Mouse (Mus musculus) liver, postnatal 0 days (tissue): ENCODE data around the gene Wdr46. TPM values are rescaled to one million over a fixed set of nuclear protein-coding genes. Genes with fewer than 3 reads are reported as not detected.

Experiments
- ATAC-seq: fragments of 200-750 bp; cut with Nextera tagmentation; 2 replicates; pipeline ENCODE4 v1.8.0; 2017; ENCODE audit warnings: mild to moderate bottlenecking, moderate library complexity
- DNase-seq: peaks from one replicate; pipeline ENCODE4 v3.0.0-alpha.2; 2016
- H3K27ac ChIP-seq: fragments of 300-500 bp; sonication (generic); 2 replicates; pipeline ENCODE4 v1.5.1; 2014; ENCODE audit warnings: antibody characterized with exemption, moderate library complexity, mild to moderate bottlenecking, low read depth
- H3K27me3 ChIP-seq: fragments of 300-500 bp; sonication (generic); 2 replicates; pipeline ENCODE4 v1.6.1; 2014; ENCODE audit warnings: low read length, control low read depth, mixed read lengths; ENCODE audit not compliant: insufficient read depth
- H3K36me3 ChIP-seq: fragments of 300-500 bp; sonication (generic); replicated peaks from 2 replicates; pipeline ENCODE4 v1.6.1; 2014; ENCODE audit warnings: mild to moderate bottlenecking, control low read depth, low read length, moderate library complexity, mixed read lengths; ENCODE audit not compliant: insufficient read depth
- H3K4me1 ChIP-seq: fragments of 300-500 bp; sonication (generic); 2 replicates; pipeline ENCODE4 v1.6.1; 2014; ENCODE audit warnings: antibody characterized with exemption, mild to moderate bottlenecking, control low read depth; ENCODE audit not compliant: insufficient read depth
- H3K4me2 ChIP-seq: fragments of 300-500 bp; sonication (generic); 2 replicates; pipeline ENCODE4 v1.6.1; 2014; ENCODE audit warnings: low read depth, mild to moderate bottlenecking, low read length, moderate library complexity, mixed read lengths
- H3K4me3 ChIP-seq: fragments of 300-500 bp; sonication (generic); 2 replicates; pipeline ENCODE4 v1.5.1; 2014; ENCODE audit warnings: low read depth, low read length
- H3K9ac ChIP-seq: fragments of 300-500 bp; sonication (generic); replicated peaks from 2 replicates; pipeline ENCODE4 v1.6.1; 2014; ENCODE audit warnings: mild to moderate bottlenecking, moderate library complexity
- H3K9me3 ChIP-seq: fragments of 300-500 bp; sonication (generic); 2 replicates; pipeline ENCODE4 v1.6.1; 2016; ENCODE audit warnings: mild to moderate bottlenecking, control low read depth, low read length, mixed read lengths
- CTCF ChIP-seq: sonication (generic); IDR thresholded peaks from 2 replicates; pipeline ENCODE4 v1.5.1; 2016; ENCODE audit warnings: antibody characterized with exemption, low read depth
- EP300 ChIP-seq: IDR thresholded peaks from 2 replicates; pipeline ENCODE4 v1.6.1; 2016; ENCODE audit warnings: antibody characterized with exemption, low read depth, mild to moderate bottlenecking
- WGBS: fragments of 180-500 bp; shearing (Covaris S2); extraction: QIAGEN DNeasy Blood & Tissue Kit; methylation state at CpG from one replicate; pipeline ENCODE4 v1.1.7; 2014; ENCODE audit not compliant: insufficient replicate concordance; 5-methylcytosine and 5-hydroxymethylcytosine counted together
- polyA plus RNA-seq: library from polyadenylated mRNA; unstranded; fragments of >200 nt; fragmentation: Nextera tagmentation; extraction: Ambion mirVana; gene quantifications from 2 replicates; pipeline ENCODE4 v1.2.1, GENCODE M21; 2015

The Wdr46 gene
- polyA plus RNA-seq, 1 experiment from 2014 or later = 12.7 TPM

DNA sequence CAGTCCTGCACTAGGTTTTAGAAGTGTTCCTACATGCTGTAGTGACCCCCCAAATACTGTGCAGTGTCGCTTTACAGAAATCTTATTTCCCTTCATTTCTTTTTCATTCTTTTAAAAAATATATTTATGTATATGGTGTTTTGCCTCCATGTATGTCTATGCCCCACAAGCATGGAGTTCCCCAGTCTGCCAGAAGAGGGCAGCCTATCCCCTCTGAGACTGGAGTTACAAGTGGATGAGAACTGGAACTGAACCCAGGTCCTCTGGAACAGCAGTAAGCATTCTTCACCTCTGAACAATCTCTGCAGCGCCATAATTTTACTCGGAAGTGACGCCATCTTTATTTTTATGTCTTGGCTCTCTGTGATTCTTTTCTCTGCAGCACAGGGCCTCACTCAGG, 28.9 kb downstream of the Wdr46 start:
- 78% methylated on average over 4 of the region's 4 CpGs for WGBS
- Histone ChIP-seq H3K4me2 (no peak overlapping the region), H3K9ac (no peak overlapping the region), H3K27ac (no peak overlapping the region), H3K9me3 (peaks cover 7% of the 10 kb centered on the region; the same call in 1 of the 2 replicates), H3K4me1 (no peaks in the 10 kb centered on the region), H3K4me3 (no peak overlapping the region), H3K27me3 (no peaks in the 10 kb centered on the region), H3K36me3 (peaks cover 6% of the 10 kb centered on the region; the same call in 1 of the 2 replicates)
- DNase-seq = no peak
- no peak for TF ChIP-seq EP300
- TF ChIP-seq CTCF = peak; percentile 57
- no peak for ATAC-seq

DNA sequence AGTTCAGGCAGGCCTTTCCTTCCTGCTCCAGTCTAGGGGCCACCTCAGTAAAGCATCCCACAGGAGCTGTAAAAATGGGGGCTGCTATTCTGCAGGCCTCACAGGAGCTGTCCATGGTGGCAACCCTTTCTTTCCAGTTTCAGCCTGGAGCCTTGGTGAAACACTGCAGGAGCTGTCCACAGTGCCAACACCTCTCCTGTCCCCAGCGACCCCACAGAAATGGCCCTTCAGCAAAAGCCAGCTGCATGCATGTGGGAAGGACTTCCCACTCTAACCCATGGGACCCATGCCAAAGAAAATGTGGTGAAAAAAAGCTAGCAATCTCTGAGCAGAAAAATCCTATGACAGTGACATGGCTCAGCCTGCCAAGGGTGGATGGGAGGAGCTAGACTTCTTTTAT, 32.2 kb downstream of the Wdr46 start:
- Histone ChIP-seq H3K4me1 (no peaks in the 10 kb centered on the region; the same call in 1 of the 2 replicates), H3K9me3 (peaks cover 7% of the 10 kb centered on the region; the same call in 1 of the 2 replicates), H3K27ac (no peak overlapping the region), H3K4me3 (no peak overlapping the region), H3K9ac (no peak overlapping the region), H3K27me3 (peaks cover under 1% of the 10 kb centered on the region; the same call in 1 of the 2 replicates), H3K36me3 (no peaks in the 10 kb centered on the region), H3K4me2 (no peak overlapping the region)
- WGBS = 13% methylated on average over 1 of the region's 1 CpGs
- TF ChIP-seq CTCF = no peak
- TF ChIP-seq EP300 = no peak
- DNase-seq (no peak), ATAC-seq (no peak)

DNA sequence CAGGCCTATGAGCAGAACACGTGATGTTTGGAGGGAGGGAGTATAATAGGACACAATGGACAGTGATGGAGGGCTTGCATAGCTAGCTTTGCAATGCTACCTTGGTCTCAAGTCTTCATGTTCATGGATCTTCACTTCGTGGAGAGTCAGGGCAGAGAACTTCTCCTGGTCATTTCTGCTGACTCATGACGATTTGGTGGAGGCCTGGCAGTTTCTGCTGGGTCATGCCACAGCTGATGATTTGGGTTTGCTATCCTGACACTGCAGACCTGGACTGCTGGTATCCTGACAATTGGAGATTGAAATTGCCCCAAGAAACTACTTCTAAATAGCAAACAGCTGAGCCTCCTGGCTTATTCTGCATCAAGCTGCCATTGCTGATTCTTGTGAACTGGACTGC, 33.1 kb downstream of the Wdr46 start:
- H3K27me3 ChIP-seq = peaks cover 7% of the 10 kb centered on the region; the same call in 1 of the 2 replicates
- TF ChIP-seq CTCF = no peak
- TF ChIP-seq EP300 = peak; percentile 50
- no peak overlapping the region for H3K4me2 ChIP-seq
- H3K4me3 ChIP-seq = no peak overlapping the region
- ATAC-seq (no peak), DNase-seq (no peak)
- peaks cover 7% of the 10 kb centered on the region; the same call in 1 of the 2 replicates for H3K9me3 ChIP-seq
- 61% methylated on average over 3 of the region's 3 CpGs for WGBS
- H3K36me3 ChIP-seq = no peaks in the 10 kb centered on the region
- peaks cover 7% of the 10 kb centered on the region; the same call in 1 of the 2 replicates for H3K4me1 ChIP-seq
- no peak overlapping the region for H3K27ac ChIP-seq
- no peak overlapping the region for H3K9ac ChIP-seq

DNA sequence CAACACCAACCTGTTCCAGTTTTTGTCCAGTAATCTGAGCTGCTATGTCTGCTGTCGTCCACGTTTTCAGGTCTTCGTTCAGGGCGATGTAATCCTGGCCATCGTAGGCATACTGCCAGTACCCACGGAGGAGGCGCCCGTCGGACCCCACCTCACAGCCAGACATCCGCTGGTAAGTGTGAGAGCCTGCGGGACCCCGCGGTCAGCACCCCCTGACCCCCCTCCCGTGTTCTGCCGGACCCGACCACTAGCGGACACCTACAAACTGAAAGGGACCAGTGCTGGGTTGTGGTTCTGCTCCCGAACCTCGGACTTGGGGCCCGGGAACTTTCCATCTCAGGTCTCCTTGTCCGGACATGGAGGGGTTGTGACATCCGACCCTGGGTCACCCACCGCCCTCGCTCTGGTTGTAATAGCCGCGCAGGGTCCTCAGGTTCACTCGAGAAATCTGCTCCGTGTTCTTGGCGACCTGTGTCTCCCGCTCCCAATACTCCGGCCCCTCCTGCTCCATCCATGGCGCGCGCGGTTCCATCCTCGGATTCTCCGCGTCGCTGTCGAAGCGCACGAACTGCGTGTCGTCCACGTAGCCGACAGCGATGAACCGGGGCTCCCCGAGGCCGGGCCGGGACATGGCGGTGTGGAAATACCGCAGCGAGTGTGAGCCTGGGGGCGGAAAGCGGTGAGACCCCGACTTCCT, 37.5 kb downstream of the Wdr46 start:
- peak overlapping the region; percentile 68 for H3K9ac ChIP-seq
- peak overlapping the region; percentile 68 for H3K4me3 ChIP-seq
- H3K4me1 ChIP-seq = peaks cover 26% of the 10 kb centered on the region
- no peaks in the 10 kb centered on the region for H3K9me3 ChIP-seq
- peak overlapping the region; percentile 91 for H3K27ac ChIP-seq
- WGBS = 3% methylated on average over 57 of the region's 57 CpGs
- peaks cover 7% of the 10 kb centered on the region; the same call in 1 of the 2 replicates for H3K27me3 ChIP-seq
- peak overlapping the region; percentile 90 for H3K4me2 ChIP-seq
- ATAC-seq (peak; percentile 3), DNase-seq (no peak)
- no peaks in the 10 kb centered on the region for H3K36me3 ChIP-seq
- TF ChIP-seq EP300 = no peak
- no peak for TF ChIP-seq CTCF

DNA sequence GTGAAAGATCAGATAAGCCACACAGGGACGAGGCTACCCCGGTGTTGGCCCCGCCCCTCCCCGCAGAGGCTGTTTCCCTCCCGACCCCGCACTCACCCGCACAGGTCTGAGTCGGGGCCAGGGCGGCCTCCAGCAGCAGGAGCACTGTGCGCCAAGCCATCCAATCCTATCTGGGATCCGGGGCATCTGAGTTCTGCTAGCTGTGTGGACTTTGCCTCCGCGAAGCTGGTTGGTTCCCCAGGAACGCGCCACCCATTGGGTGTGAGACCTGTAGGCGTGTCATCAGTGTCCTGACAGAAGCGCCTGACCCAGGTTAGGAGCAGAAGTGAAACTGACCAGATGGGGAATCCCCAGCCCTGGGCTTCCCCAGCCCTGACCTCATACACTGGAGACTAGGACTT, 38.2 kb downstream of the Wdr46 start:
- Histone ChIP-seq H3K4me1 (peaks cover 26% of the 10 kb centered on the region), H3K9me3 (no peaks in the 10 kb centered on the region), H3K4me3 (peak overlapping the region; percentile 68), H3K27ac (peak overlapping the region; percentile 91), H3K36me3 (no peaks in the 10 kb centered on the region), H3K4me2 (peak overlapping the region; percentile 90), H3K9ac (peak overlapping the region; percentile 68), H3K27me3 (peaks cover 7% of the 10 kb centered on the region; the same call in 1 of the 2 replicates)
- ATAC-seq (peak; percentile 89), DNase-seq (peak; percentile 89)
- TF ChIP-seq EP300 (peak; percentile 62), CTCF (no peak)
- under 1% methylated on average over 16 of the region's 17 CpGs for WGBS

DNA sequence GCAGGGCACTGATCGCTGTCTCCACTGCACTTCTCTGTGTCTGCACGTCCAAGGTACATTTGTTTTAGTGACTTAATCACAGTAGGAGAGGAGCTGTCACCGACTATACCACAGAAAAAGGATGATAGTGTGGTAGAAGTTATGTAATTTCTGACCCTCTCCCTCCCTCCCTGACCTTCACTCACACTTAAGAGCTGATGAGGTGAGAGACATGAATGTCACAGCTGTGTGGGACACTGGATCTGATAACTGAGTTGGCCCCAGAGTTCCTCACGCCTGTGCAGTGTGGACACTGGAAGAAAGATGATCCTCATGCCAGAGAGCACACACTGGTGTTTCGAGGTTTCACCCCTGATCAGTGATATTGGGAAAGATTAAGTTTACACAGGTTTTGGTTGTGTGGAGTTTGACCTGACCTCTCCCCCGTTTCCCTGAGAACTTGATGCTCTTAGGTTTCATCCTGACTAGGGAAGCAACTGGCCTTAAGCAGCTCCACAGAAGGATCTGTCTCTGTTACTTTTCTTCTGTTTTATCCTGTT, 39.1 kb downstream of the Wdr46 start:
- WGBS = 50% methylated on average over 6 of the region's 6 CpGs
- no peaks in the 10 kb centered on the region for H3K36me3 ChIP-seq
- peak overlapping the region; percentile 91 for H3K27ac ChIP-seq
- no peak overlapping the region for H3K4me3 ChIP-seq
- TF ChIP-seq EP300 = no peak
- no peak for TF ChIP-seq CTCF
- H3K9ac ChIP-seq = peak overlapping the region; percentile 68; the same call in 1 of the 2 replicates
- DNase-seq = no peak
- H3K27me3 ChIP-seq = peaks cover 7% of the 10 kb centered on the region; the same call in 1 of the 2 replicates
- peak overlapping the region; percentile 90; the same call in 1 of the 2 replicates for H3K4me2 ChIP-seq
- H3K9me3 ChIP-seq = no peaks in the 10 kb centered on the region
- H3K4me1 ChIP-seq = peaks cover 26% of the 10 kb centered on the region
- ATAC-seq = peak; percentile 8; the same call in 1 of the 2 replicates
